Mouse (Mus musculus) cortical plate, adult 2 months (tissue): Measurements from ENCODE around the gene Izumo1. TPM values are rescaled to one million over a fixed set of nuclear protein-coding genes. Genes with fewer than 3 reads are reported as not detected.

ENCODE experiments used
- H3K27ac ChIP-seq: fragments of 200-500 bp; 2 replicates; pipeline ENCODE4 v1.5.1; 2012; ENCODE audit warnings: low read length, control low read depth, inconsistent platforms; ENCODE audit not compliant: insufficient read depth
- H3K4me1 ChIP-seq: fragments of 200-500 bp; 2 replicates; pipeline ENCODE4 v1.6.1; 2011; ENCODE audit warnings: low read length; ENCODE audit not compliant: control insufficient read depth, insufficient read depth
- H3K4me3 ChIP-seq: fragments of 200-500 bp; 2 replicates; pipeline ENCODE4 v1.5.1; 2011; ENCODE audit warnings: mild to moderate bottlenecking, low read length, control low read depth; ENCODE audit not compliant: insufficient read depth
- CTCF ChIP-seq: fragments of 200-500 bp; IDR thresholded peaks from 2 replicates; pipeline ENCODE4 v1.5.1; 2011; ENCODE audit warnings: mild to moderate bottlenecking, control low read depth, low read length; ENCODE audit not compliant: insufficient read depth; ENCODE audit errors: extremely low read depth
- POLR2A ChIP-seq: fragments of 200-500 bp; IDR thresholded peaks from 2 replicates; pipeline ENCODE4 v1.6.1; 2011; ENCODE audit warnings: mild to moderate bottlenecking, low read length, control low read depth; ENCODE audit not compliant: insufficient read depth; ENCODE audit errors: extremely low read depth
- polyA plus RNA-seq: library from polyadenylated mRNA; depleted of rRNA; stranded (reverse); fragments of >200 nt; gene quantifications from 2 replicates; pipeline ENCODE4 v1.2.3, GENCODE M21; 2012

Izumo1 gene
- polyA plus RNA-seq, 1 experiment = 0.13 TPM

DNA sequence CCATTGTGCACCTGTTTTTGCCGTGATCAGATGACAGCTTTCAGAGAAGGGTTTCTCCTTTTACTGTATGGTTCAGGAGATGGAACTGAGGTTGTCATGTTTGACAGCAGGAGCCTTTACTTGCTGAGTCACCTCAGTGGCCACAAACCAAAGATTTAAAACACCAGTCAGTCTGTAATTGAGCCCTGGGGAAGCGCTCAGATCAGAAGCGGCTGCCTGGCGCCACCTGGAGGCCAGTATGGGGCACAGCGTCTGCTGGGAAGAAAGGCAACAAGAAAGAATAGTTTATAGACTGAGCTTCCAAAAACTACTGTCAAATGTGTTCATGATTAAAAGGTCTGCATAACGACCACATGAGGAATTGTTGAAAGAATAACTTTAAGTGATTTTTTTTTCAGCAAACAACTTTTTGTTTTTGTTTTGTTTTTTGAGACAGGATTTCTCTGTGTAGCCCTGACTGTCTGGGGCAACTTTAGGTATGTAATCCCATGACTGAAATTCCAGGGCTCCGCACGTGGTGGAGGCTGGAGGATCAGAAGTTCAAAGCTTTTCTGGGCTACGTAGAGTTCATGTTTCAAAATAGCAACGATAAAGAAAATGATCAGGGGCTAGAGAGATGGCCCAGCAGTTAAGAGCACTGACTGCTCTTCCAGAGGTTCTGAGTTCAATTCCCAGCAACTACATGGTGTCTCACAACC lies 28.3 kb upstream of the Izumo1 start:
- H3K4me1 ChIP-seq = no peaks in the 10 kb centered on the region
- TF ChIP-seq POLR2A (no peak), CTCF (peak; percentile 78)
- H3K27ac ChIP-seq = no peak overlapping the region
- H3K4me3 ChIP-seq = no peak overlapping the region

- TF ChIP-seq CTCF (no peak), POLR2A (no peak)
- Histone ChIP-seq H3K27ac (no peak overlapping the region), H3K4me3 (no peak overlapping the region), H3K4me1 (no peaks in the 10 kb centered on the region)
These were observed 26.4 kb upstream of the Izumo1 start for GRCm38 (mm10) chr7:45595176-45595575.

- no peak overlapping the region for H3K27ac ChIP-seq
- no peak overlapping the region for H3K4me3 ChIP-seq
- no peak for TF ChIP-seq CTCF
- TF ChIP-seq POLR2A = no peak
- H3K4me1 ChIP-seq = no peaks in the 10 kb centered on the region
These were observed 25.5 kb upstream of the Izumo1 start for GRCm38 (mm10) chr7:45596107-45596506.

DNA sequence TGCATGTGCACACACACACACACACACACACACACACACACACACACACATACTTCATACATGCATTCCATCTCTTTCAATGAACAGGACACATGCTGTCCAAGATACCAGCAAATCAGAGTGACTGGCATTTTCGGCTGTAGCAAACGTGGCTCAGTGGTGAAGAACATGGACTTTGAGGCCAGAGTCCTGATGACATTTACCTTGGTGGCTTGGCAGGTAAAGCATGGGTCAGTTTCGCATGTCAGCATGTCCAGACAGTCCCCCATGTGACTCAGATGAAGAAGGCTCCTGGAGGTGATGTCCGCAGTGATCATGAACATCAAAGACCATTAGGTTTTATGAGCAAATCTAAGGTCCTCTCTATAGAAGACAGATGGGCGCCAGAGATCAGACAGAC lies 24.6 kb upstream of the Izumo1 start:
- TF ChIP-seq CTCF = no peak
- TF ChIP-seq POLR2A = no peak
- Histone ChIP-seq H3K27ac (no peak overlapping the region), H3K4me3 (no peak overlapping the region), H3K4me1 (no peaks in the 10 kb centered on the region)

DNA sequence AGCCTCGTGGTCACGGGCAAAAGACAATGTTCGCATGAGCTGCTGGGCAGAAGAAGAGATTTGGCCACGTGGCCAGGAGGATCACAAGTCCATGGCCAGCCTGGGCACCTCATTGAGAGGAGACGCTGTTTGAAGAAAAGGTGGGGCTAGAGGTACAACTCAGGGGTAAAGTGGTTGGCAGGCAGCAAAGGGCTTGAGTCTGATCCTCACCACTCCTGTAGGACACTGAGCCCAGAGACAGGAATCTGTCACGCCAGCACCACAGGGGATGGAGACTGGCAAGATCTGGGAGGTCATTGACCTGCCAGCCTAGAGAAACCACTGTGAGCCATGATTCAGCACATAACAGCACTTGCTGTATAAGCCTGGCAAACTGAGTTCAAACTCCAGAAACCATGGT lies 24.1 kb upstream of the Izumo1 start:
- H3K4me1 ChIP-seq = no peaks in the 10 kb centered on the region
- no peak for TF ChIP-seq POLR2A
- no peak for TF ChIP-seq CTCF
- no peak overlapping the region for H3K4me3 ChIP-seq
- H3K27ac ChIP-seq = no peak overlapping the region

GRCm38 (mm10) chr7:45598960-45599879 lies 22.4 kb upstream of the Izumo1 start:
- no peak overlapping the region for H3K27ac ChIP-seq
- H3K4me1 ChIP-seq = no peaks in the 10 kb centered on the region
- TF ChIP-seq CTCF (no peak), POLR2A (no peak)
- H3K4me3 ChIP-seq = no peak overlapping the region

DNA sequence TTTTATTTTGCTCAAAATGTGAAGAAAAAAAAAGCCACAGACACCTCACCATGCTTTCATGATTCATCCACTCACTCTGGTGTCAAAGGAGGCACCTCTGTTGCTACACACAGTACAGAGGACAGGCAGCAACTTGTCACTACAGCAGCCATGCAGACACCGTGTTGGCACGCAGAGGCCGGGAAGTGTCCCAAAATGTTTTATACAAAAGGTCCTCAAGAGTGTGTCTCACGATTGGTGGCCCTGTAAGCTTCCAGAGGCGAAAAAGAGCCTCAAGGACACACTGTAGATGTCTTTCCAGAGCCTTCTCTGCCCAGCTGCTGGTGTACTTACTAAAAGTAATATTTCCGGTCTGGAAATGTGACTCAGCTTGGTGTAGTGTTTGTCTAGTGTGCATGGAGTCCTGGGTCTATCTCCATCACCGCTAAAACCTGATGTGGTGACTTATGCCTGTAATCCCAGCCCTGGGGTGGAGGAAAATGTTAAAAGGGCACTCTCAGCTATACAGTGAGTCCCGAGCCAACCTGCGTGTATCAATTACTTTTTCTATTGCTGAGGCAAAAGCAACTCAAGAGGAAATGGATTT lies 15.8 kb upstream of the Izumo1 start:
- H3K4me1 ChIP-seq = no peaks in the 10 kb centered on the region
- no peak for TF ChIP-seq POLR2A
- no peak for TF ChIP-seq CTCF
- H3K4me3 ChIP-seq = no peak overlapping the region
- no peak overlapping the region for H3K27ac ChIP-seq

GRCm38 (mm10) chr7:45609511-45609910 lies 12.1 kb upstream of the Izumo1 start:
- TF ChIP-seq POLR2A = no peak
- no peak for TF ChIP-seq CTCF
- no peak overlapping the region for H3K4me3 ChIP-seq
- H3K27ac ChIP-seq = no peak overlapping the region
- H3K4me1 ChIP-seq = no peaks in the 10 kb centered on the region

- Histone ChIP-seq H3K4me3 (no peak overlapping the region), H3K4me1 (no peaks in the 10 kb centered on the region), H3K27ac (no peak overlapping the region)
- TF ChIP-seq CTCF (no peak), POLR2A (no peak)
These were observed 5.3 kb upstream of the Izumo1 start for GRCm38 (mm10) chr7:45616277-45616676.

GRCm38 (mm10) chr7:45617042-45617695 lies 4.4 kb upstream of the Izumo1 start, which contains the start of gene Fut1:
TSS of gene Fut1 (plus strand) at chr7:45617289.
- Histone ChIP-seq H3K4me3 (no peak within 1 kb of the TSS), H3K4me1 (no peaks in the 10 kb centered on the region), H3K27ac (no peak within 1 kb of the TSS)
- TF ChIP-seq POLR2A (no peak), CTCF (no peak)
